Mouse (Mus musculus) cortical plate, adult 2 months (tissue): ENCODE measurements around the gene Grhpr. TPM values are rescaled to one million over a fixed set of nuclear protein-coding genes. Genes with fewer than 3 reads are reported as not detected.
"Not testable (repeated sequence)": the region's sequence is repeated elsewhere in the genome, so short reads cannot be mapped to it uniquely, and the experiment has no call there.

Source experiments
- H3K27ac ChIP-seq: fragments of 200-500 bp; 2 replicates; pipeline ENCODE4 v1.5.1; 2012; ENCODE audit warnings: low read length, control low read depth, inconsistent platforms; ENCODE audit not compliant: insufficient read depth
- H3K4me1 ChIP-seq: fragments of 200-500 bp; 2 replicates; pipeline ENCODE4 v1.6.1; 2011; ENCODE audit warnings: low read length; ENCODE audit not compliant: control insufficient read depth, insufficient read depth
- H3K4me3 ChIP-seq: fragments of 200-500 bp; 2 replicates; pipeline ENCODE4 v1.5.1; 2011; ENCODE audit warnings: mild to moderate bottlenecking, low read length, control low read depth; ENCODE audit not compliant: insufficient read depth
- CTCF ChIP-seq: fragments of 200-500 bp; IDR thresholded peaks from 2 replicates; pipeline ENCODE4 v1.5.1; 2011; ENCODE audit warnings: mild to moderate bottlenecking, control low read depth, low read length; ENCODE audit not compliant: insufficient read depth; ENCODE audit errors: extremely low read depth
- POLR2A ChIP-seq: fragments of 200-500 bp; IDR thresholded peaks from 2 replicates; pipeline ENCODE4 v1.6.1; 2011; ENCODE audit warnings: mild to moderate bottlenecking, low read length, control low read depth; ENCODE audit not compliant: insufficient read depth; ENCODE audit errors: extremely low read depth
- polyA plus RNA-seq: library from polyadenylated mRNA; depleted of rRNA; stranded (reverse); fragments of >200 nt; gene quantifications from 2 replicates; pipeline ENCODE4 v1.2.3, GENCODE M21; 2012

Gene Grhpr
- polyA plus RNA-seq, 1 experiment, result 48.2 TPM

- TF ChIP-seq POLR2A (no peak), CTCF (no peak)
- no peak overlapping the region for H3K27ac ChIP-seq
- H3K4me3 ChIP-seq, result peak overlapping the region; percentile 7
- no peaks in the 10 kb centered on the region for H3K4me1 ChIP-seq
These were observed 7.3 kb upstream of the Grhpr start for GRCm38 (mm10) chr4:44973871-44974270.

DNA sequence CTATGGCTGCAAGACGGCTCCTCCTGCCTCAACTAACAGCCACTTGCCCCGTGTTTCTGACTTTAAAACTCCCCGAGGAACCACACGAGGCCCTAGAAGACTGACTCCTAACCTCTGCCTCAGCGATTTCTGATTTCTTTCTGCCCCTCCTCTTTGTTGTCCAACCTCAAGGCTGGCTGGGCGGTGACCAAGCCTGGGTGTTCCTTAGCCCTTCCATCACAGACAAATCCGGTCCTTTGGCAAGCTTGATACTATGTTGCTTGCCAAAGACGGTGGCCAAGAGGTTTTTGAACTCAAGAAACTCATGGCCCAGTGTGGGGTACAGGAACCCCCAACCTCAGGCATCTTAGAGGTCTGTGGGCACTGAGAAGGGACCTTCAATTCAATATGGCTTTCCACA is 6.9 kb upstream of the Grhpr start:
- TF ChIP-seq CTCF (no peak), POLR2A (no peak)
- H3K4me3 ChIP-seq, result no peak overlapping the region
- H3K4me1 ChIP-seq, result no peaks in the 10 kb centered on the region
- H3K27ac ChIP-seq, result no peak overlapping the region

GRCm38 (mm10) chr4:44976026-44976615 is 5.1 kb upstream of the Grhpr start:
- TF ChIP-seq CTCF, result no peak
- TF ChIP-seq POLR2A, result no peak
- H3K4me3 ChIP-seq, result no peak overlapping the region
- H3K27ac ChIP-seq, result no peak overlapping the region
- no peaks in the 10 kb centered on the region; the same call in 1 of the 2 replicates for H3K4me1 ChIP-seq

DNA sequence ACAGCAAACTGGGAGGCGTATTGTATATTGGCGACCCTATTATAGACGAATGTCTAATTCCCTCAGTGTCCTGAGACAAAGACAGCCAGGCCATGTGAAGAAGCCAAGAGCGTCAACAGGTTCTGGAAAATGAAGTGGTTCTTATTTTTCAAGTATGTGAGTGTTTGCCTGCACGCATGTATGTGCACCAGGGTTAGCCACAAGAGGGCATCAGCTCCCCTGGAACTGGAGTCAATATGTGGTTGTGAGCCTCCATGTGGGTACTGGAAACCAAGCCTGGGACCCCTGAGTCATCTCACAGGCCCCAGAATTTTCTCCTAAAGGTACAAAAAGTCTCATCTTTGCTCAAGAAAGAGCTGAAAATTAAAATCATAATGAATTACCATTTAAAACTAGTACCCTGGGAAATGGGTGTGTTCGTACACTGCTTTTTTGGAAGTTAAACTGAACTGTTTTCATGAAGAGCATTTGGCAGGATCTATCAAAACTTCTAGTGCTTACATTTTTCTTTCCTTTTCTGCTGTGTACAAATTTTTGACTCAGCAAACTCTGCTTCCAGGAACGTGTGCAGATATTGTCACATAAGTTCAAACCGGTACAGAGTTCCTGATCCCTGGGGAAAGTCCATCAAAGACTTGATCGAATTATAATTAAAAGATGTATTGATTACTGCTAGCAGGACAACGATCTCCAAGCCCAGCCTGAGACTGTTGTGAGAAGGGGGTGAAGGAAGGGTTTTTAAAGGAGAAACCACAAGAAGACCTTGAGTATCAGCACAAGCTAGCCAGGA is 4.1 kb upstream of the Grhpr start:
- H3K4me3 ChIP-seq, result no peak overlapping the region
- TF ChIP-seq CTCF (no peak), POLR2A (no peak)
- H3K4me1 ChIP-seq, result no peaks in the 10 kb centered on the region; the same call in 1 of the 2 replicates
- no peak overlapping the region for H3K27ac ChIP-seq

- TF ChIP-seq CTCF, result no peak
- no peak for TF ChIP-seq POLR2A
- Histone ChIP-seq H3K4me3 (no peak overlapping the region), H3K4me1 (no peaks in the 10 kb centered on the region; the same call in 1 of the 2 replicates), H3K27ac (no peak overlapping the region)
These were observed 3.0 kb upstream of the Grhpr start for GRCm38 (mm10) chr4:44978175-44978574.

DNA sequence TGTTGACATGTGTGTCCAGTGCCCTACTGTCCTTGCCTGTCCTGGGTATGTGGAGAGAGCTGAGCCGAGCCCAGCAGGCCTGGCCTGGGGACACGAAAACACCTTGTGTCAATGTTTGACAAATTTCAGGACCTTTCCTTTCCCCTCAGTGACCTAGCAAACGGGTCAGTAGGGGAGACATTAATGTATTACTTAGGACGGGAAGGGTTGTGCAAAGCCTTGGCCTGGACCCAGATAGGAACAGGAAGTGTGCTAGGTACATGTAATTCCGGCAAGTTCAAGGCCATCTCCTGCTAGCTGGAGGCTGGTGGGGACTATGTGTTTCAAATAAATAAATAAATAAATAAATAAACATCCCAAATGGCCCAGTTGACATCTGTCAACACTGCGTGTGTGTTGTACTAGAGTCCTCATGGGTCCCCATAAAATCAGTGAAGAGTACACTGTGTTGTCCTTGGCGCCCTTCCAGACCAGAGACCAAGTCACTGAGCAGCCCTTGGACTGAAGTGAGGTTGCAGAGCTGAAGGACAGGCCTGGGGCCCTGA is 1.3 kb upstream of the Grhpr start:
- TF ChIP-seq POLR2A (no peak), CTCF (no peak)
- Histone ChIP-seq H3K27ac (no peak overlapping the region), H3K4me1 (no peaks in the 10 kb centered on the region; the same call in 1 of the 2 replicates), H3K4me3 (no peak overlapping the region)

GRCm38 (mm10) chr4:44981974-44982287 is 736 bp downstream of the Grhpr start:
- TF ChIP-seq POLR2A, result no peak
- TF ChIP-seq CTCF, result no peak
- Histone ChIP-seq H3K4me3 (peak overlapping the region; percentile 63), H3K27ac (no peak overlapping the region), H3K4me1 (no peaks in the 10 kb centered on the region; the same call in 1 of the 2 replicates)

- no peaks in the 10 kb centered on the region; the same call in 1 of the 2 replicates for H3K4me1 ChIP-seq
- H3K27ac ChIP-seq, result no peak overlapping the region
- H3K4me3 ChIP-seq, result no peak overlapping the region
- TF ChIP-seq CTCF (no peak), POLR2A (no peak)
These were observed 1.4 kb downstream of the Grhpr start for GRCm38 (mm10) chr4:44982440-44983130.

DNA sequence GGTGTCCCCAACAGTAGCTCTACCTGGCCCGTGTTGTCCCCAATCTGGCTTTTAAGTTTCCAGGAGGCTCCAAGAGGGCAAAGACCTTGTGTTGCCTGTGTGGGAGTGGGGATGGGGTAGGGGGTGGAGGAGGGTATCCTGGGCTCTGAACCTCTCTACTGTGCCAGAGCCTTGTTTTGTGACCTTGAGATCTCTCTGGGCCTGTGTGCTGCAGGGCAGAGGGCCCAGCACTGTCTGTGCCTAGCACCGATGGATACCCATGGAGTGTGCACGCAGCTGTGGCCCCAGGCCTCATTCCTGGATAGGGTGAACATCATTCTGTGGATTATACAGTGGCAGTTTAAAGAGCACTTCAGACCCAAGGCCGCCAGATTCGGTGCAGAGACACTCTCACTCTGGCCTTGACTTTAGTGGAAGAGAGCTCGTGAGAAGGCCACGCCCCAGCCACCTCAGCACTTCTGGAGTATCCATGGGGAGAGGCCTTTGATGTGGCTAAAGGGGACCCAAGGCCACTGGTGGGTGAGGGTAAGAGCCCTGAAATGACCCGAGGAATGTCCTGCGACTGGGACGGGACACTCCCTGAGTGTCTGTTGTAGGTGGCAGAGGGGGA is 2.0 kb downstream of the Grhpr start:
- H3K27ac ChIP-seq, result no peak overlapping the region
- TF ChIP-seq CTCF, result no peak
- no peak for TF ChIP-seq POLR2A

GRCm38 (mm10) chr4:44990560-44990959 is 9.4 kb downstream of the Grhpr start:
- Histone ChIP-seq H3K4me3 (no peak overlapping the region), H3K4me1 (no peaks in the 10 kb centered on the region), H3K27ac (no peak overlapping the region)
- no peak for TF ChIP-seq CTCF
- TF ChIP-seq POLR2A, result no peak

More for the DNA sequence above, 2.0 kb downstream of the Grhpr start:
- Histone ChIP-seq H3K4me3 (no peak overlapping the region), H3K4me1 (no peaks in the 10 kb centered on the region; the same call in 1 of the 2 replicates)

GRCm38 (mm10) chr4:44992330-44992729 is 11.1 kb downstream of the Grhpr start:
- H3K4me1 ChIP-seq, H3K27ac ChIP-seq, H3K4me3 ChIP-seq: not testable (repeated sequence)

DNA sequence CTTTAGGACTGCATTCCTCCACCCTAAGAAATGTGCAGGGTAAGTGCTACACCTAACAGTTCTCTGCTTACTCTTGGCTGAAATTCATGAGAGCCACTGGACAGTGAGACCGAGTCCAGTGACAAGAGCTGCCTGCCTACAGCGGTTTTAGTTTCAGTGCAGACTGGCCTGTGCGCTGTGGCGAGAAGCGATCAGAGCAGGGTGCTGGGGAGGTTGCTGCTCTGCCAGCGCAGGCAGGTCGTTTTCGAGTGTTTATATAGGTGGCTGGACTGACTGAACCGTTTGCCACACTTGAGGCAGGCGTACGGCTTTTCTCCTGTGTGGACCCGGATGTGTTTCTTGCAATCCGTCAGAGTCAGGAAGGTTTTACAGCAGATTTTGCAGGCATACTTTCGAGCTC is 12.0 kb downstream of the Grhpr start:
- H3K4me3 ChIP-seq, H3K27ac ChIP-seq, H3K4me1 ChIP-seq: not testable (repeated sequence)
